Mouse (Mus musculus): Measurements from ENCODE around the gene Dlgap4. TPM values are rescaled to one million over a fixed set of nuclear protein-coding genes. Genes with fewer than 3 reads are reported as not detected.

Dlgap4 gene
- polyA plus RNA-seq, 1 experiment from 2014 or later = 197 TPM

- H3K27ac ChIP-seq = no peak overlapping the region
- H3K9me3 ChIP-seq = no peaks in the 10 kb centered on the region
- 84% methylated on average over 2 of the region's 2 CpGs for WGBS
- DNase-seq (ENCODE audit: low spot score) = no peak
- H3K27me3 ChIP-seq (ENCODE audit: insufficient read depth, poor library complexity, severe bottlenecking) = peaks cover 13% of the 10 kb centered on the region
- peaks cover 3% of the 10 kb centered on the region; the same call in 1 of the 2 replicates for H3K4me1 ChIP-seq (replicated peaks)
- H3K4me3 ChIP-seq = no peak overlapping the region
- no peaks in the 10 kb centered on the region for H3K36me3 ChIP-seq
Observed at GRCm38 (mm10) chr2:156623246-156623645, 9.7 kb downstream of the Dlgap4 start.

GRCm38 (mm10) chr2:156625307-156625706, 11.8 kb downstream of the Dlgap4 start:
- no peaks in the 10 kb centered on the region for H3K36me3 ChIP-seq
- WGBS = 89% methylated on average over 18 of the region's 18 CpGs
- H3K4me1 ChIP-seq (replicated peaks) = peaks cover 3% of the 10 kb centered on the region; the same call in 1 of the 2 replicates
- no peak overlapping the region for H3K27ac ChIP-seq
- no peak for DNase-seq (ENCODE audit: low spot score)
- H3K4me3 ChIP-seq = no peak overlapping the region
- no peaks in the 10 kb centered on the region for H3K27me3 ChIP-seq (ENCODE audit: insufficient read depth, poor library complexity, severe bottlenecking)
- peaks cover 3% of the 10 kb centered on the region; the same call in 1 of the 2 replicates for H3K9me3 ChIP-seq

GRCm38 (mm10) chr2:156626119-156626518, 12.6 kb downstream of the Dlgap4 start:
- Histone ChIP-seq H3K27me3 (ENCODE audit: insufficient read depth, poor library complexity, severe bottlenecking) (no peaks in the 10 kb centered on the region), H3K27ac (no peak overlapping the region), H3K4me1 (replicated peaks) (peaks cover 3% of the 10 kb centered on the region; the same call in 1 of the 2 replicates), H3K9me3 (peaks cover 6% of the 10 kb centered on the region; the same call in 1 of the 2 replicates), H3K4me3 (no peak overlapping the region), H3K36me3 (no peaks in the 10 kb centered on the region)
- DNase-seq (ENCODE audit: low spot score) = no peak
- 90% methylated on average over 9 of the region's 9 CpGs for WGBS

GRCm38 (mm10) chr2:156626544-156626943, 13.0 kb downstream of the Dlgap4 start:
- Histone ChIP-seq H3K4me3 (no peak overlapping the region), H3K4me1 (replicated peaks) (peaks cover 1% of the 10 kb centered on the region; the same call in 1 of the 2 replicates), H3K27ac (no peak overlapping the region), H3K9me3 (peaks cover 6% of the 10 kb centered on the region; the same call in 1 of the 2 replicates), H3K27me3 (ENCODE audit: insufficient read depth, poor library complexity, severe bottlenecking) (no peaks in the 10 kb centered on the region), H3K36me3 (no peaks in the 10 kb centered on the region)
- 90% methylated on average over 8 of the region's 8 CpGs for WGBS
- no peak for DNase-seq (ENCODE audit: low spot score)

- DNase-seq (ENCODE audit: low spot score) = no peak
- no peaks in the 10 kb centered on the region; the same call in 1 of the 2 replicates for H3K4me1 ChIP-seq (replicated peaks)
- H3K9me3 ChIP-seq = peaks cover 6% of the 10 kb centered on the region; the same call in 1 of the 2 replicates
- no peaks in the 10 kb centered on the region for H3K36me3 ChIP-seq
- WGBS = 79% methylated on average over 17 of the region's 17 CpGs
- no peak overlapping the region for H3K4me3 ChIP-seq
- H3K27me3 ChIP-seq (ENCODE audit: insufficient read depth, poor library complexity, severe bottlenecking) = no peaks in the 10 kb centered on the region
- no peak overlapping the region for H3K27ac ChIP-seq
Observed at GRCm38 (mm10) chr2:156627917-156628316, 14.4 kb downstream of the Dlgap4 start.

- H3K4me1 ChIP-seq (replicated peaks) = no peaks in the 10 kb centered on the region
- DNase-seq (ENCODE audit: low spot score) = no peak
- no peaks in the 10 kb centered on the region for H3K27me3 ChIP-seq (ENCODE audit: insufficient read depth, poor library complexity, severe bottlenecking)
- H3K36me3 ChIP-seq = no peaks in the 10 kb centered on the region
- WGBS = 75% methylated on average over 1 of the region's 1 CpGs
- H3K27ac ChIP-seq = no peak overlapping the region
- H3K4me3 ChIP-seq = no peak overlapping the region
- peaks cover 6% of the 10 kb centered on the region; the same call in 1 of the 2 replicates for H3K9me3 ChIP-seq
Observed at GRCm38 (mm10) chr2:156630288-156630687, 16.8 kb downstream of the Dlgap4 start.

- Histone ChIP-seq H3K27me3 (ENCODE audit: insufficient read depth, poor library complexity, severe bottlenecking) (no peaks in the 10 kb centered on the region), H3K4me1 (replicated peaks) (no peaks in the 10 kb centered on the region), H3K27ac (no peak overlapping the region), H3K4me3 (no peak overlapping the region), H3K9me3 (peaks cover 6% of the 10 kb centered on the region; the same call in 1 of the 2 replicates), H3K36me3 (no peaks in the 10 kb centered on the region)
- no peak for DNase-seq (ENCODE audit: low spot score)
- WGBS = 90% methylated on average over 9 of the region's 9 CpGs
Observed at GRCm38 (mm10) chr2:156632721-156633120, 19.2 kb downstream of the Dlgap4 start.

- 87% methylated on average over 9 of the region's 9 CpGs for WGBS
- no peak overlapping the region for H3K4me3 ChIP-seq
- H3K9me3 ChIP-seq = peaks cover 6% of the 10 kb centered on the region; the same call in 1 of the 2 replicates
- H3K36me3 ChIP-seq = no peaks in the 10 kb centered on the region
- H3K4me1 ChIP-seq (replicated peaks) = no peaks in the 10 kb centered on the region
- no peaks in the 10 kb centered on the region for H3K27me3 ChIP-seq (ENCODE audit: insufficient read depth, poor library complexity, severe bottlenecking)
- no peak overlapping the region for H3K27ac ChIP-seq
- DNase-seq (ENCODE audit: low spot score) = no peak
Observed at GRCm38 (mm10) chr2:156635091-156635490, 21.6 kb downstream of the Dlgap4 start.

- Histone ChIP-seq H3K4me3 (no peak overlapping the region), H3K27me3 (ENCODE audit: insufficient read depth, poor library complexity, severe bottlenecking) (no peaks in the 10 kb centered on the region), H3K36me3 (no peaks in the 10 kb centered on the region), H3K4me1 (replicated peaks) (peaks cover 31% of the 10 kb centered on the region), H3K9me3 (no peaks in the 10 kb centered on the region), H3K27ac (no peak overlapping the region)
- DNase-seq (ENCODE audit: low spot score) = no peak
- 40% methylated on average over 2 of the region's 2 CpGs for WGBS
Observed at GRCm38 (mm10) chr2:156641141-156641540, 27.6 kb downstream of the Dlgap4 start.

- Histone ChIP-seq H3K27ac (no peak overlapping the region), H3K4me1 (replicated peaks) (peaks cover 43% of the 10 kb centered on the region), H3K9me3 (no peaks in the 10 kb centered on the region), H3K36me3 (no peaks in the 10 kb centered on the region), H3K4me3 (no peak overlapping the region), H3K27me3 (ENCODE audit: insufficient read depth, poor library complexity, severe bottlenecking) (no peaks in the 10 kb centered on the region)
- WGBS = 23% methylated on average over 4 of the region's 4 CpGs
- DNase-seq (ENCODE audit: low spot score) = no peak
Observed at GRCm38 (mm10) chr2:156642931-156643330, 29.4 kb downstream of the Dlgap4 start.

- no peak overlapping the region for H3K4me3 ChIP-seq
- H3K9me3 ChIP-seq = no peaks in the 10 kb centered on the region
- no peaks in the 10 kb centered on the region for H3K27me3 ChIP-seq (ENCODE audit: insufficient read depth, poor library complexity, severe bottlenecking)
- peaks cover 48% of the 10 kb centered on the region for H3K4me1 ChIP-seq (replicated peaks)
- DNase-seq (ENCODE audit: low spot score) = no peak
- no peaks in the 10 kb centered on the region for H3K36me3 ChIP-seq
- WGBS = 35% methylated on average over 3 of the region's 3 CpGs
- H3K27ac ChIP-seq = no peak overlapping the region
Observed at GRCm38 (mm10) chr2:156643406-156643805, 29.9 kb downstream of the Dlgap4 start.

GRCm38 (mm10) chr2:156645145-156645544, 31.6 kb downstream of the Dlgap4 start:
- Histone ChIP-seq H3K36me3 (no peaks in the 10 kb centered on the region), H3K27ac (no peak overlapping the region), H3K9me3 (no peaks in the 10 kb centered on the region), H3K4me3 (no peak overlapping the region), H3K4me1 (replicated peaks) (peaks cover 56% of the 10 kb centered on the region), H3K27me3 (ENCODE audit: insufficient read depth, poor library complexity, severe bottlenecking) (no peaks in the 10 kb centered on the region)
- no peak for DNase-seq (ENCODE audit: low spot score)
- 74% methylated on average over 6 of the region's 6 CpGs for WGBS

GRCm38 (mm10) chr2:156646877-156647276, 33.4 kb downstream of the Dlgap4 start:
- no peak overlapping the region for H3K27ac ChIP-seq
- H3K4me3 ChIP-seq = no peak overlapping the region
- H3K4me1 ChIP-seq (replicated peaks) = peaks cover 66% of the 10 kb centered on the region
- DNase-seq (ENCODE audit: low spot score) = no peak
- no peaks in the 10 kb centered on the region for H3K9me3 ChIP-seq
- no peaks in the 10 kb centered on the region for H3K36me3 ChIP-seq
- 78% methylated on average over 5 of the region's 5 CpGs for WGBS
- no peaks in the 10 kb centered on the region for H3K27me3 ChIP-seq (ENCODE audit: insufficient read depth, poor library complexity, severe bottlenecking)

GRCm38 (mm10) chr2:156648042-156648441, 34.5 kb downstream of the Dlgap4 start:
- H3K9me3 ChIP-seq = no peaks in the 10 kb centered on the region
- H3K4me3 ChIP-seq = no peak overlapping the region
- no peaks in the 10 kb centered on the region for H3K27me3 ChIP-seq (ENCODE audit: insufficient read depth, poor library complexity, severe bottlenecking)
- WGBS = 76% methylated on average over 5 of the region's 5 CpGs
- peaks cover 63% of the 10 kb centered on the region for H3K4me1 ChIP-seq (replicated peaks)
- no peaks in the 10 kb centered on the region for H3K36me3 ChIP-seq
- no peak for DNase-seq (ENCODE audit: low spot score)
- peak overlapping the region; percentile 50; the same call in 1 of the 2 replicates for H3K27ac ChIP-seq
